Mouse (Mus musculus) lung, postnatal 0 days (tissue): ENCODE data around the gene Myadml2.

Experiments used
- CTCF ChIP-seq: IDR thresholded peaks from 2 replicates; pipeline ENCODE4 v1.5.1; 2016; ENCODE audit warnings: antibody characterized with exemption, mild to moderate bottlenecking
- EP300 ChIP-seq: IDR thresholded peaks from 2 replicates; pipeline ENCODE4 v1.6.1; 2016; ENCODE audit warnings: antibody characterized with exemption, mild to moderate bottlenecking, control low read depth

DNA sequence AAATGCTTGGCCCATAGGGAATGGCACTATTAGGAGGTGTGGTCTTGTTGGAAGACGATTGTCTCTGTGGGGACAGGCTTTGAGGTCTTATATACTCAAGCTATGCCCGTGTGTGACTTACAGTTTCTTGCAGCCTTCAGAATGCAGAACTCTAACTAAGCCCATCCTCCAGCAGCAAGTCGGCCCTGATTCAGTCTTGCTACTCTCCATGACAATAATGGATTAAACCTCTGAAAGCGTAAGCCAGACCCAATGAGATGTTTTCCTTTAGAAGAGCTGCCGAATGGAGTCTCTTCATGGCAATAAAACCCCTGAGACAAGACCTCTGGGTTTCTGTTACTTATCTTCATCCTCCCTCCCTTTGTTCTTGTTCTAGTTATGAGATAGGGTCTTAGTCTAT lies 13.1 kb downstream of the Myadml2 start:
- TF ChIP-seq EP300 (no peak), CTCF (no peak)
